Mouse (Mus musculus) forebrain, embryonic 13.5 days (tissue): ENCODE results near the gene Hist1h2bg. TPM values are rescaled to one million over a fixed set of nuclear protein-coding genes. Genes with fewer than 3 reads are reported as not detected.
"Not testable (repeated sequence)": the region's sequence is repeated elsewhere in the genome, so short reads cannot be mapped to it uniquely, and the experiment has no call there.

Experiments
- ATAC-seq: fragments of 200-750 bp; cut with Nextera tagmentation; 2 replicates; pipeline ENCODE4 v1.8.0; 2017
- H3K27ac ChIP-seq: fragments of 300-500 bp; sonication (generic); 2 replicates; pipeline ENCODE4 v1.5.1; 2015; ENCODE audit warnings: inconsistent platforms, mild to moderate bottlenecking, moderate library complexity
- H3K27me3 ChIP-seq: fragments of 300-500 bp; sonication (generic); 2 replicates; pipeline ENCODE4 v1.6.1; 2015; ENCODE audit warnings: mild to moderate bottlenecking, inconsistent platforms
- H3K36me3 ChIP-seq: fragments of 300-500 bp; sonication (generic); 2 replicates; pipeline ENCODE4 v1.6.1; 2015; ENCODE audit warnings: mild to moderate bottlenecking, inconsistent platforms; ENCODE audit not compliant: poor library complexity, severe bottlenecking
- H3K4me1 ChIP-seq: fragments of 300-500 bp; sonication (generic); 2 replicates; pipeline ENCODE4 v1.6.1; 2015; ENCODE audit warnings: inconsistent platforms
- H3K4me2 ChIP-seq: fragments of 300-500 bp; sonication (generic); 2 replicates; pipeline ENCODE4 v1.6.1; 2015; ENCODE audit warnings: inconsistent platforms, mild to moderate bottlenecking, moderate library complexity
- H3K4me3 ChIP-seq: fragments of 300-500 bp; sonication (generic); 2 replicates; pipeline ENCODE4 v1.5.1; 2015; ENCODE audit warnings: mild to moderate bottlenecking, inconsistent platforms
- H3K9ac ChIP-seq: fragments of 300-500 bp; sonication (generic); 2 replicates; pipeline ENCODE4 v1.6.1; 2015; ENCODE audit warnings: mild to moderate bottlenecking, inconsistent platforms
- H3K9me3 ChIP-seq: fragments of 300-500 bp; sonication (generic); replicated peaks from 2 replicates; pipeline ENCODE4 v1.6.1; 2016; ENCODE audit warnings: inconsistent platforms
- WGBS: fragments of 180-500 bp; shearing (Covaris S2); methylation state at CpG from one replicate; pipeline ENCODE4 v1.1.7; 2015; 5-methylcytosine and 5-hydroxymethylcytosine counted together
- polyA plus RNA-seq: library from polyadenylated mRNA; unstranded; fragments of >200 nt; fragmentation: Nextera tagmentation; extraction: Ambion mirVana; gene quantifications from 2 replicates; pipeline ENCODE4 v1.2.1, GENCODE M21; 2015

The Hist1h2bg gene
- polyA plus RNA-seq, 1 experiment from 2014 or later, result 11.5 TPM

GRCm38 (mm10) chr13:23532262-23533075 lies 38.7 kb upstream of the Hist1h2bg start:
- no peaks in the 10 kb centered on the region for H3K9me3 ChIP-seq
- H3K4me1 ChIP-seq, result peaks cover 48% of the 10 kb centered on the region
- H3K27me3 ChIP-seq, result no peaks in the 10 kb centered on the region
- H3K9ac ChIP-seq, result peak overlapping the region; percentile 85
- peak overlapping the region; percentile 98 for H3K27ac ChIP-seq
- H3K4me2 ChIP-seq, result peak overlapping the region; percentile 61
- H3K4me3 ChIP-seq, result peak overlapping the region; percentile 58
- WGBS, result 17% methylated on average over 9 of the region's 9 CpGs
- no peaks in the 10 kb centered on the region for H3K36me3 ChIP-seq
- no peak for ATAC-seq

DNA sequence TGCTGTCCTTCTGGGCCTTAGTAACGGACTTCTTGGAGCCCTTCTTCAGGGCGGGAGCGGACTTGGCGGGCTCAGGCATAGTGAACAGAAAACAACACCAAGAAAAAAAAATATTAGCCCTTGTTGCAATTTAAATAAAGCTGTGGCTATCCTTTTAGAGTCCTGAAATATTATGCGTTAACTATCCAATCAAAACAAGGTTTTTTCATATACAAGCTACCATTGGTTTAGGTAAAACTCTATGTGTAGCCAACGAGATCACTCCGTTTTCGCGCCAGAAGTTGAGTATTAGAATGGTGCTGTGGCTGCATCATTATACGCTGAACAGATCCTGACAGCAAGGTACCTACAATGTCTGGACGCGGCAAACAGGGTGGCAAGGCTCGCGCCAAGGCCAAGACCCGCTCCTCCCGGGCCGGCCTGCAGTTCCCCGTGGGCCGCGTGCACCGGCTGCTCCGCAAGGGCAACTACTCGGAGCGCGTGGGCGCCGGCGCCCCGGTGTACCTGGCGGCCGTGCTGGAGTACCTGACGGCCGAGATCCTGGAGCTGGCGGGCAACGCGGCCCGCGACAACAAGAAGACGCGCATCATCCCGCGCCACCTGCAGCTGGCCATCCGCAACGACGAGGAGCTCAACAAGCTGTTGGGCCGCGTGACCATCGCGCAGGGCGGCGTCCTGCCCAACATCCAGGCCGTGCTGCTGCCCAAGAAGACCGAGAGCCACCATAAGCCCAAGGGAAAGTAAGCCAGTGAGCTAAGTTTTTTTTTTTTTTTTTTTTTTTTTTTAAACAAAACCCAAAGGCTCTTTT lies 37.4 kb upstream of the Hist1h2bg start, which contains the start of gene Hist1h2af:
Gene Hist1h2af, plus strand, starts transcription at position 347 of the 808 bp plus-strand sequence.
- H3K27me3 ChIP-seq, H3K36me3 ChIP-seq, H3K9me3 ChIP-seq: not testable (repeated sequence)
- H3K27ac ChIP-seq, result peak within 1 kb of the TSS; percentile 98
- H3K4me1 ChIP-seq, result peaks cover 52% of the 10 kb centered on the region
- peak within 1 kb of the TSS; percentile 61 for H3K4me2 ChIP-seq
- peak within 1 kb of the TSS; percentile 58 for H3K4me3 ChIP-seq
- whole genome bisulfite sequencing, result under 1% methylated on average over 27 of the region's 53 CpGs
- H3K9ac ChIP-seq, result peak within 1 kb of the TSS; percentile 85
- peak; percentile 46 for ATAC-seq

GRCm38 (mm10) chr13:23534368-23535131 lies 36.6 kb upstream of the Hist1h2bg start:
- H3K4me3 ChIP-seq, result peak overlapping the region; percentile 58
- no peaks in the 10 kb centered on the region for H3K27me3 ChIP-seq
- H3K9ac ChIP-seq, result peak overlapping the region; percentile 73
- peaks cover 46% of the 10 kb centered on the region for H3K4me1 ChIP-seq
- no peaks in the 10 kb centered on the region for H3K36me3 ChIP-seq
- H3K27ac ChIP-seq, result peak overlapping the region; percentile 98
- no peaks in the 10 kb centered on the region for H3K9me3 ChIP-seq
- under 1% methylated on average over 15 of the region's 15 CpGs for WGBS
- peak overlapping the region; percentile 61 for H3K4me2 ChIP-seq
- ATAC-seq, result no peak

GRCm38 (mm10) chr13:23535137-23536075 lies 35.8 kb upstream of the Hist1h2bg start, which contains the start of gene Hist1h3g:
Gene Hist1h3g, plus strand, starts transcription at chr13:23535422.
- H3K4me2 ChIP-seq, result peak within 1 kb of the TSS; percentile 61
- ATAC-seq, result peak; percentile 92
- H3K27me3 ChIP-seq, H3K9me3 ChIP-seq, H3K36me3 ChIP-seq: not testable (repeated sequence)
- H3K4me3 ChIP-seq, result peak within 1 kb of the TSS; percentile 58
- peak within 1 kb of the TSS; percentile 98 for H3K27ac ChIP-seq
- WGBS, result under 1% methylated on average over 42 of the region's 62 CpGs
- H3K9ac ChIP-seq, result peak within 1 kb of the TSS; percentile 79
- H3K4me1 ChIP-seq, result peaks cover 42% of the 10 kb centered on the region

DNA sequence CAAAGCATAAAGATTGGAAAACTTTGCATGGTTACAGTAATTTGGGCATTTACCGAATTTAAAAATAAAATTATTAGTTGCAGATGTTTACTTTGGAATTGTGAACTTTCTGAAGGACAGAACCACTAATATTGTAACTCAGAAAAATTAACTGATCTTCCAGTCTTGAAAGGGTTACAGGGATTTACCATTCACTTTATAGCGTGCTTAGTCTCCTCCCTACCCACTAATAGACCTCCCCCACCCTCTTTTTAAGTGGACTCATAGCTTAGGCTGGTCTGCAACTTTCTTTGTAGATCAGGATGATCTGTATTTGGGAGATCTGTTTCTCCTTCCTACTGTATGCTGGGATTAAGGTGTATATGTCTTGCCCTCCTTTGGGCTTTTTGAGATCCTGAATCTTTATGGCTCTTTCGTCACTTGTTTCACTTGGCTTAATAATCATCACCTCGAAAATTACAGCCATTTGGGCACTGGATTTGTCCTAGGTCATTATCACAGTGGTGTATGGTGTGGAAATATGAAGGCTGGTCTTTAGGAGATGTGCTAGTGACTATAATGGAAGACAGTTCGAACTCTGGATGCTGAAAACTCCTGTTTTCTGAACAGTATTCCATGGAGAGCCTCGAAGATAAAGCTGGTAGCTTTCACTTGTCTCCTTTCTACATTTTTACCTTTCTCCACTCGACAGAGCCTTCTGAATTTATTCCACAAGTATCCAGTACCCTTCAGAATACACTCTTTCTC lies 34.9 kb upstream of the Hist1h2bg start:
- no peak for ATAC-seq
- Histone ChIP-seq H3K9me3 (no peaks in the 10 kb centered on the region), H3K4me3 (peak overlapping the region; percentile 58), H3K4me1 (peaks cover 42% of the 10 kb centered on the region), H3K27me3 (no peaks in the 10 kb centered on the region), H3K27ac (peak overlapping the region; percentile 48), H3K36me3 (no peaks in the 10 kb centered on the region), H3K4me2 (peak overlapping the region; percentile 61), H3K9ac (peak overlapping the region; percentile 79)
- 16% methylated on average over 7 of the region's 7 CpGs for WGBS

DNA sequence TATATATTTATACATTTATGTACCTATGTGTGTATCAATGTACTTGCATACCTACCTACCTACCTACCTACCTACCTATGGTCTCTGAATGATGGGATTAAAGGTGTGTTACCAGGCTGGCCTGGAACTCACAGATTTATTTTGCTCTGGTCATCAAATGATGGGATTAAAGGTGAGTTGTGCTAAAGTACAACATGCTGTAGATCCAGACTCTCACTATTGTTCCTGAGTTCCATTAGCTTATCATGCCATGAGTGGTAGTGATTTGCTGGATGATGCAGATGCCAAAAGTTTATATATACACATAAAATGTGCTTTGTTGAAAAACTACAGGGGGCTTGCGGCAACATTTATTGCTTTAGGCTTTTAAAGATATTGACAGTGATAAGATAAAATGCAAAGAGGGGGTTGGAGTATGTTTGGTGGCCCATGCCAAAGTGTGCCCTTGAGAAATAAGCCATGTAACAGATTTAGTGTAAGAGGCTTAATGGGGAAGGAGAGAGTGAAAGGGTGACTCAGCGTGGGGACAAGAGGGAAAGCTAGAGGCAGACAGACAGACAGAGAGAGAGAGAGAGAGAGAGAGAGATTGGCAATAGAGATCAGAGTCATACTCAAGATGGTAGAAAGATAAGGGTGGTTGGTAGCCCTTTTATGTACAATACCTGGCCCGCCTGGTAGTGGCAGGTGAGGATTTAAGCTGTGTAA lies 34.0 kb upstream of the Hist1h2bg start:
- Histone ChIP-seq H3K27ac (no peak overlapping the region), H3K36me3 (no peaks in the 10 kb centered on the region), H3K9me3 (no peaks in the 10 kb centered on the region), H3K9ac (peak overlapping the region; percentile 70), H3K4me1 (peaks cover 41% of the 10 kb centered on the region), H3K4me2 (peak overlapping the region; percentile 61), H3K27me3 (no peaks in the 10 kb centered on the region), H3K4me3 (peak overlapping the region; percentile 58)
- ATAC-seq, result no peak
- WGBS, result 79% methylated on average over 3 of the region's 3 CpGs

GRCm38 (mm10) chr13:23538249-23538648 lies 32.9 kb upstream of the Hist1h2bg start:
- no peaks in the 10 kb centered on the region for H3K36me3 ChIP-seq
- no peaks in the 10 kb centered on the region for H3K9me3 ChIP-seq
- no peak overlapping the region for H3K27ac ChIP-seq
- peaks cover 37% of the 10 kb centered on the region for H3K4me1 ChIP-seq
- H3K4me3 ChIP-seq, result no peak overlapping the region
- H3K27me3 ChIP-seq, result no peaks in the 10 kb centered on the region
- 78% methylated on average over 5 of the region's 5 CpGs for WGBS
- no peak for ATAC-seq
- no peak overlapping the region for H3K4me2 ChIP-seq
- no peak overlapping the region for H3K9ac ChIP-seq

GRCm38 (mm10) chr13:23539821-23540220 lies 31.4 kb upstream of the Hist1h2bg start:
- WGBS, result 75% methylated on average over 1 of the region's 1 CpGs
- H3K4me3 ChIP-seq, H3K27ac ChIP-seq, ATAC-seq, H3K36me3 ChIP-seq, H3K9ac ChIP-seq, H3K27me3 ChIP-seq, H3K4me2 ChIP-seq, H3K9me3 ChIP-seq: not testable (repeated sequence)
- peaks cover 29% of the 10 kb centered on the region for H3K4me1 ChIP-seq

- 80% methylated on average over 3 of the region's 3 CpGs for WGBS
- Histone ChIP-seq H3K9ac (no peak overlapping the region), H3K4me1 (peaks cover 27% of the 10 kb centered on the region), H3K4me3 (no peak overlapping the region), H3K36me3 (no peaks in the 10 kb centered on the region), H3K4me2 (no peak overlapping the region), H3K27ac (no peak overlapping the region), H3K9me3 (no peaks in the 10 kb centered on the region), H3K27me3 (no peaks in the 10 kb centered on the region)
- no peak for ATAC-seq
Measured at GRCm38 (mm10) chr13:23541497-23541896, 29.7 kb upstream of the Hist1h2bg start.
